25 mouse cellular contexts compared by ENCODE assay signal in the genomic region with DNA sequence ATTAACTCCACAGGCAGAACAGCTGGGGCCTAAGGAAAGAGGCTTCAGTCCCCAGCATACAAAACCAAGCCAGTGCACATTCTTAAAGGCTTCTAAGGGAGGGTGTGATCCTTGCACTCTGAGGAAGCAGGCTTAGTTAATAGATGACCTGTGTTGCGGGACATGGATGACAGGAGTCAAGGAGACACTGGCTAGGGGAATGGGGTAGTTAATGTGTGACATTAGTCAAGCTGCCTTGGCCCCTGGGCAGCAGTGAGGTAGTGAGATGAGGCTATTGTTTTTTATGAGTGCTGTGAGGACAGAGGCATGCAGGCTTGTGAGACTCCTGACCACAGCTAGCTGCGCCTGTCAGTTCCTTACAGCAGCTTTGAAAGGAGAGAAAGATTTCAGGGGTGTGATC. TPM values are rescaled to one million over a fixed set of nuclear protein-coding genes. Genes with fewer than 3 reads are reported as not detected.
DNase-seq lines count a peak whose midpoint lies in the region; ATAC-seq lines count a peak whose summit lies in the region.
"Had no signal": no experiment of that assay in that cellular context is flagged by ENCODE, and none has a peak within 500 bp of the region (broad histone marks: within the 10 kb centered on the region; RNA-seq: fewer than 3 reads in every experiment).

No protein-coding gene starts in this region.

- H3K4me2 ChIP-seq in intestine, embryonic 15.5 days (replicated peaks), result no peak overlapping the region
- H3K4me2 ChIP-seq in kidney, embryonic 16.5 days (replicated peaks; ENCODE audit: low read depth, low read length), result no peak overlapping the region
- H3K4me2 ChIP-seq in liver, embryonic 15.5 days, result no peak overlapping the region
- H3K4me2 ChIP-seq: forebrain, embryonic 15.5 days; heart, embryonic 15.5 days; limb, embryonic 12.5 days; stomach, embryonic 15.5 days had no signal

- DNase-seq in kidney, adult 11 months, result peak; percentile 88
- no peak for DNase-seq in left cerebral cortex, adult 8-10 months (ENCODE audit: low spot score in 2 of 2)
- DNase-seq in midbrain, embryonic 10.5 days (ENCODE audit: low spot score), result no peak
- DNase-seq in right cerebral cortex, postnatal 4 days, result no peak
- DNase-seq: adrenal gland, postnatal 10 days; cerebellum, postnatal 14 days; embryo, embryonic 11 days; gastrocnemius, postnatal 14 days; heart, adult 2 months; layer of hippocampus, adult 9-11 months; lung, adult 2 months; lung, postnatal 36 days; spleen, adult 18-20 months; thymus, adult 18-20 months; thymus, postnatal 4 days had no signal

- H3K9me3 ChIP-seq in intestine, embryonic 15.5 days, result no peaks in the 10 kb centered on the region
- H3K9me3 ChIP-seq in kidney, embryonic 16.5 days (ENCODE audit: low read length), result no peaks in the 10 kb centered on the region
- H3K9me3 ChIP-seq in liver, embryonic 15.5 days (replicated peaks), result no peaks in the 10 kb centered on the region
- H3K9me3 ChIP-seq in midbrain, embryonic 10.5 days (replicated peaks), result no peaks in the 10 kb centered on the region
- H3K9me3 ChIP-seq: forebrain, embryonic 15.5 days; heart, embryonic 15.5 days; limb, embryonic 12.5 days; stomach, embryonic 15.5 days had no signal

- no peak overlapping the region for H3K9ac ChIP-seq in intestine, embryonic 15.5 days
- no peak overlapping the region for H3K9ac ChIP-seq in kidney, embryonic 16.5 days (replicated peaks; ENCODE audit: low read length)
- no peak overlapping the region for H3K9ac ChIP-seq in liver, embryonic 15.5 days
- H3K9ac ChIP-seq: forebrain, embryonic 15.5 days; heart, embryonic 15.5 days; limb, embryonic 12.5 days; stomach, embryonic 15.5 days had no signal

- no peaks in the 10 kb centered on the region for H3K36me3 ChIP-seq in intestine, embryonic 15.5 days
- H3K36me3 ChIP-seq in kidney, embryonic 16.5 days (ENCODE audit: insufficient read depth, low read length), result no peaks in the 10 kb centered on the region
- H3K36me3 ChIP-seq in liver, embryonic 15.5 days (replicated peaks), result no peaks in the 10 kb centered on the region
- H3K36me3 ChIP-seq in midbrain, embryonic 10.5 days, result no peaks in the 10 kb centered on the region
- H3K36me3 ChIP-seq: forebrain, embryonic 15.5 days; heart, embryonic 15.5 days; limb, embryonic 12.5 days; stomach, embryonic 15.5 days had no signal

- no peaks in the 10 kb centered on the region for H3K27me3 ChIP-seq in intestine, embryonic 15.5 days (replicated peaks)
- no peaks in the 10 kb centered on the region for H3K27me3 ChIP-seq in kidney, embryonic 16.5 days (ENCODE audit: insufficient read depth, low read length)
- H3K27me3 ChIP-seq in liver, embryonic 15.5 days, result no peaks in the 10 kb centered on the region
- no peaks in the 10 kb centered on the region for H3K27me3 ChIP-seq in midbrain, embryonic 10.5 days (ENCODE audit: low read depth, poor library complexity, severe bottlenecking)
- H3K27me3 ChIP-seq: forebrain, embryonic 15.5 days; heart, embryonic 15.5 days; limb, embryonic 12.5 days; stomach, embryonic 15.5 days had no signal

- peak; percentile 40 for ATAC-seq in intestine, embryonic 15.5 days
- peak; percentile 73 for ATAC-seq in kidney, embryonic 16.5 days (ENCODE audit: low FRiP score, low TSS enrichment)
- no peak for ATAC-seq in liver, embryonic 15.5 days (ENCODE audit: insufficient read depth)
- ATAC-seq in inflammation-experienced regulatory T-cells, adult 6 months, result no peak
- ATAC-seq: forebrain, embryonic 15.5 days had no signal

- 0 out of 2 replicates have a peak overlapping the region, but pooled peaks have one; percentile 15 for H3K27ac ChIP-seq in intestine, embryonic 15.5 days
- H3K27ac ChIP-seq in kidney, embryonic 16.5 days (ENCODE audit: low read length), result peak overlapping the region; percentile 87
- peak overlapping the region; percentile 29; the same call in 1 of the 2 replicates for H3K27ac ChIP-seq in liver, embryonic 15.5 days (replicated peaks)
- H3K27ac ChIP-seq in midbrain, embryonic 10.5 days (replicated peaks), result no peak overlapping the region
- H3K27ac ChIP-seq: forebrain, embryonic 15.5 days; heart, embryonic 15.5 days; left cerebral cortex, adult 2 months; limb, embryonic 12.5 days; stomach, embryonic 15.5 days had no signal

- WGBS in intestine, embryonic 15.5 days, result 43% methylated on average over 2 of the region's 2 CpGs
- WGBS in kidney, embryonic 16.5 days, result 41% methylated on average over 2 of the region's 2 CpGs
- 58% methylated on average over 2 of the region's 2 CpGs for WGBS in liver, embryonic 15.5 days (ENCODE audit: insufficient replicate concordance)
- 91% methylated on average over 2 of the region's 2 CpGs for WGBS in midbrain, embryonic 10.5 days

- no peaks in the 10 kb centered on the region for H3K4me1 ChIP-seq in intestine, embryonic 15.5 days (replicated peaks)
- peaks cover 7% of the 10 kb centered on the region; the same call in 1 of the 2 replicates for H3K4me1 ChIP-seq in kidney, embryonic 16.5 days (ENCODE audit: insufficient read depth, low read length)
- peaks cover 25% of the 10 kb centered on the region for H3K4me1 ChIP-seq in liver, embryonic 15.5 days (replicated peaks)
- peaks cover 10% of the 10 kb centered on the region for H3K4me1 ChIP-seq in midbrain, embryonic 10.5 days
- H3K4me1 ChIP-seq: stomach, embryonic 15.5 days had no signal

- H3K4me3 ChIP-seq in intestine, embryonic 15.5 days (replicated peaks), result no peak overlapping the region
- H3K4me3 ChIP-seq in kidney, embryonic 16.5 days (ENCODE audit: low read length), result no peak overlapping the region
- no peak overlapping the region for H3K4me3 ChIP-seq in liver, embryonic 15.5 days (replicated peaks)
- no peak overlapping the region for H3K4me3 ChIP-seq in midbrain, embryonic 10.5 days
- H3K4me3 ChIP-seq: forebrain, embryonic 15.5 days; heart, adult 2 months; heart, embryonic 15.5 days; left cerebral cortex, adult 2 months; limb, embryonic 12.5 days; stomach, embryonic 15.5 days had no signal

RNA-seq across cellular contexts. Expression of a gene that starts 2.5 kb away (rescaled TPM):
- 10.4 and 12.3 TPM in 2 replicates for polyA plus RNA-seq in intestine, embryonic 15.5 days (2015; fragmentation: Nextera tagmentation; extraction: Ambion mirVana)
- polyA plus RNA-seq in kidney, embryonic 16.5 days (2015; fragmentation: Nextera tagmentation; extraction: Ambion mirVana), result 12.9 and 15.2 TPM in 2 replicates
- 3.1 and 4.0 TPM in 2 replicates for polyA plus RNA-seq in liver, embryonic 15.5 days (2015; fragmentation: Nextera tagmentation; extraction: Ambion mirVana)
- 10 to 100 TPM; 11.8 to 13.8 (median 13.0) TPM for total RNA-seq in left cerebral cortex, adult 8-10 months (2022)
- polyA plus RNA-seq in midbrain, embryonic 10.5 days (2016; fragmentation: Nextera tagmentation; extraction: Ambion mirVana), result 19.4 and 20.0 TPM in 2 replicates
- 10 to 100 TPM; 20.9 to 29.2 (median 26.0) TPM for polyA plus RNA-seq in inflammation-experienced regulatory T-cells, adult 6 months (2017; shearing (Covaris generic))

RNA-seq across cellular contexts. Expression of a gene that starts 9.8 kb away (rescaled TPM):
- 88.3 and 90.4 TPM in 2 replicates for polyA plus RNA-seq in intestine, embryonic 15.5 days (2015; fragmentation: Nextera tagmentation; extraction: Ambion mirVana)
- polyA plus RNA-seq in kidney, embryonic 16.5 days (2015; fragmentation: Nextera tagmentation; extraction: Ambion mirVana), result 22.0 and 23.4 TPM in 2 replicates
- 13.8 and 14.9 TPM in 2 replicates for polyA plus RNA-seq in liver, embryonic 15.5 days (2015; fragmentation: Nextera tagmentation; extraction: Ambion mirVana)
- 10 to 100 TPM; 16.0 to 19.6 (median 16.9) TPM for total RNA-seq in left cerebral cortex, adult 8-10 months (2022)
- 3.2 and 5.2 TPM in 2 replicates for polyA plus RNA-seq in midbrain, embryonic 10.5 days (2016; fragmentation: Nextera tagmentation; extraction: Ambion mirVana)
- polyA plus RNA-seq in inflammation-experienced regulatory T-cells, adult 6 months (2017; shearing (Covaris generic)), result 1 to 10 TPM in 1 of 3 experiments, under 1 TPM in 2; 0.41 to 1.1 (median 0.55) TPM
- total RNA-seq: hematopoietic stem cell, adult 5-6 weeks had no signal

Comparison
In these comparisons a context has a peak if more than half of its experiments do, and no peak if none do; other contexts are left out.
1. ATAC-seq: peak in intestine, embryonic 15.5 days (single experiment) and kidney, embryonic 16.5 days (single experiment); none in liver, embryonic 15.5 days (single experiment) and inflammation-experienced regulatory T-cells, adult 6 months (single experiment).